Mouse (Mus musculus) brain, embryonic 14.5 days (tissue): ENCODE results near the gene Tmem167b. TPM values are rescaled to one million over a fixed set of nuclear protein-coding genes. Genes with fewer than 3 reads are reported as not detected.
A peak's percentile ranks its signal among the peaks of the same experiment; 100 is the strongest.

ENCODE experiments used
- DNase-seq: peaks from one replicate; pipeline ENCODE4 v3.0.0-alpha.2; 2011; ENCODE audit warnings: low read depth
- CTCF ChIP-seq: fragments of 200-500 bp; IDR thresholded peaks from 2 replicates; pipeline ENCODE4 v1.5.1; 2012; ENCODE audit warnings: inconsistent platforms, mild to moderate bottlenecking, moderate library complexity, borderline replicate concordance; ENCODE audit not compliant: insufficient read depth, insufficient read length; ENCODE audit errors: extremely low read depth
- POLR2A ChIP-seq: fragments of 200-500 bp; IDR thresholded peaks from 2 replicates; pipeline ENCODE4 v1.6.1; 2012; ENCODE audit warnings: mild to moderate bottlenecking, inconsistent platforms, borderline replicate concordance; ENCODE audit not compliant: poor library complexity, insufficient read depth, insufficient read length, severe bottlenecking; ENCODE audit errors: extremely low read depth
- polyA plus RNA-seq: library from polyadenylated mRNA; depleted of rRNA; stranded (reverse); fragments of >200 nt; gene quantifications from 2 replicates; pipeline ENCODE4 v1.2.3, GENCODE M21; 2012; rRNA removed

The Tmem167b gene
- 9.1 and 18.1 TPM in 2 replicates for polyA plus RNA-seq

GRCm38 (mm10) chr3:108562133-108562730 is at the start of gene Tmem167b:
Tmem167b (minus strand) TSS chr3:108562466.
- 0 out of 2 replicates have a peak, but pooled peaks have one; percentile 6 for TF ChIP-seq POLR2A
- TF ChIP-seq CTCF, result no peak
- DNase-seq, result peak; percentile 100

- TF ChIP-seq CTCF, result no peak
- TF ChIP-seq POLR2A, result no peak
- no peak for DNase-seq
These were observed 46.6 kb upstream of the Tmem167b start for GRCm38 (mm10) chr3:108608906-108609305.

- peak; percentile 65 for DNase-seq
- TF ChIP-seq POLR2A, result no peak
- no peak for TF ChIP-seq CTCF
These were observed 29.6 kb upstream of the Tmem167b start for GRCm38 (mm10) chr3:108591530-108592522.

- TF ChIP-seq POLR2A, result peak; percentile 97
- no peak for TF ChIP-seq CTCF
- peak; percentile 99 for DNase-seq
These were observed 28.7 kb upstream of the Tmem167b start, which contains the start of gene Wdr47 for GRCm38 (mm10) chr3:108590786-108591529. Wdr47 (plus strand) TSS chr3:108591279.

- peak; percentile 73 for DNase-seq
- TF ChIP-seq POLR2A (no peak), CTCF (no peak)
These were observed 26.2 kb upstream of the Tmem167b start for GRCm38 (mm10) chr3:108588446-108588845.

GRCm38 (mm10) chr3:108584580-108584979 is 22.3 kb upstream of the Tmem167b start:
- no peak for TF ChIP-seq CTCF
- no peak for TF ChIP-seq POLR2A
- no peak for DNase-seq

GRCm38 (mm10) chr3:108574018-108574417 is 11.8 kb upstream of the Tmem167b start:
- TF ChIP-seq POLR2A (no peak), CTCF (no peak)
- no peak for DNase-seq

- no peak for DNase-seq
- TF ChIP-seq POLR2A (no peak), CTCF (no peak)
These were observed 10.2 kb upstream of the Tmem167b start for GRCm38 (mm10) chr3:108572309-108573010.

- peak; percentile 98; the same call in 1 of the 2 replicates for TF ChIP-seq POLR2A
- TF ChIP-seq CTCF, result no peak
These were observed 9.4 kb upstream of the Tmem167b start, which contains the start of gene Taf13 for GRCm38 (mm10) chr3:108571443-108572294. Taf13 (plus strand) TSS chr3:108571698.

More at GRCm38 (mm10) chr3:108571443-108572294, 9.4 kb upstream of the Tmem167b start, which contains the start of gene Taf13:
- DNase-seq, result peak; percentile 99
